Mouse (Mus musculus) brown adipose tissue, adult 24 weeks (tissue): ENCODE measurements at regions not wholly inside any gene's neighbourhood (a gene's known extent, or its start where the extent isn't known, plus 50 kb on each side); places are given as distances from the start of the nearest gene placed in this dataset.

Experiments
- H3K27ac ChIP-seq: fragments of 200-500 bp; replicated peaks from 2 replicates; pipeline ENCODE4 v1.5.1; 2012; ENCODE audit warnings: low read depth, mild to moderate bottlenecking, low read length
- H3K4me1 ChIP-seq: fragments of 200-500 bp; 2 replicates; pipeline ENCODE4 v1.6.1; 2012; ENCODE audit warnings: low read length, mixed read lengths; ENCODE audit not compliant: control insufficient read depth, insufficient read depth, insufficient read length
- H3K4me3 ChIP-seq: fragments of 200-500 bp; 2 replicates; pipeline ENCODE4 v1.5.1; 2012; ENCODE audit warnings: low read depth, mild to moderate bottlenecking, low read length, moderate library complexity; ENCODE audit not compliant: insufficient read depth

GRCm38 (mm10) chr3:60277791-60278190, 194.8 kb upstream of the Mbnl1 start:
- no peaks in the 10 kb centered on the region for H3K4me1 ChIP-seq
- no peak overlapping the region for H3K4me3 ChIP-seq
- no peak overlapping the region for H3K27ac ChIP-seq

DNA sequence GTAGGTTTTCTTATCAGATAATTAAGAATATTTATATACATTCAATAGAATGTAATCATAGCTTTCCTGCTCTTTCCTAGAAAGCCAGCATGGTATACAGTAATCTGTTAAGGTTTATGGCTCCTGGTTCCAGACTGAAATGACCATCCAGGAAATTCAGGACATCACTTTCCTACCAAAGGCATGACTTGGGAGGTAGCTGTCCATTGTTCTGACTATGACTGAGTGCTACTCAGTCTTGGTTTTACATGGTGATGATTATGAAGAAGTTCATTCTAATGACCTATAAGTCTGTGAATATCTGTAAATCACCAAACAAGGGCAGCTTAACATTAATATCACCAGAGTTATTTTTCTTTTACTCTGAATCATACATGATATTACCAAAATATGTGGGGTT, 191.4 kb upstream of the Mbnl1 start:
- no peak overlapping the region for H3K4me3 ChIP-seq
- no peak overlapping the region for H3K27ac ChIP-seq
- no peaks in the 10 kb centered on the region for H3K4me1 ChIP-seq

DNA sequence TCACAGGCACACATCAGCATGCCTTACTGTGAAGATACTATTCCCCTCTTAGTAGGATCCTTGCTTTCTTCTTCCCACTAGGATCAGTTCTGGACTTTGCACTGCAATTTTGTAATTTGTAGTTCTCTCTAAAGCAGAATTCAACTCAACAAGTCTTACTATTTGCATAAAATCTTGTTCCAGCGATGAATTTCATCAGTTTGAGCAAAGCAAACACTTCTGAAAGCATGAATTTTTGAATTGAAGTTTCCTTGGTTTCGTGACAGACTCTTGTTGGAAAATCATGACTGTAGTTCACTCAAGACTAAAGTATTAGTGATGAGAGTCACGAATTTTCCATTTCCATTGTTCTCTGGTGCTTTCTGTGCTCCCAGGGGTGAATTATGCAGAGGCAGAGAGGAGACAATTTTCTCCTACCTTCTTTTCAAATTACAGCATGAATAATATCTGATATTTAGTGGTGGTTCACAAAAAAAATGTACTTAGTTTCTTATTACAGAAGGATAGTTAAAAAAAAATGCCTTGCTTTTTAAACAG, 190.6 kb upstream of the Mbnl1 start:
- Histone ChIP-seq H3K27ac (no peak overlapping the region), H3K4me1 (no peaks in the 10 kb centered on the region), H3K4me3 (no peak overlapping the region)

DNA sequence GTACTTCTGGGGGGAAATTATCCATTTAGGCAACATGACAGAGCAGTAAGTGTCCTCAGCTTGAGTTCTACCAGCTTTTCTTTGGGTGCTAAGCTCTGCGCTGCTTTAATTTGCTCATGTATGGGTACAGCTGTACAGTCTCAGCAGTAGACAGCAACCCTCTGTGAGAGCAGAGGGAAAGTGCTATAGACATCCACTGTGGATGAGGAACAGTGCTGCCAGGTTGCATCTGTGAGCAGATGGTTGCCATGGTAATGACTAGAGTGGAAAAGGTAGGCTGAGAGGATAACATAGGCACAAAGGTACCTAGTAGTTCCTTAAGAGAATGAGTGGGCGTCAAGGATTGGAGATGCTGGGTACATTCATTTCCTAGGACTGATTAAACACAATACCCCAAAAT, 180.5 kb upstream of the Mbnl1 start:
- H3K4me1 ChIP-seq: no peaks in the 10 kb centered on the region
- no peak overlapping the region for H3K4me3 ChIP-seq
- no peak overlapping the region for H3K27ac ChIP-seq

DNA sequence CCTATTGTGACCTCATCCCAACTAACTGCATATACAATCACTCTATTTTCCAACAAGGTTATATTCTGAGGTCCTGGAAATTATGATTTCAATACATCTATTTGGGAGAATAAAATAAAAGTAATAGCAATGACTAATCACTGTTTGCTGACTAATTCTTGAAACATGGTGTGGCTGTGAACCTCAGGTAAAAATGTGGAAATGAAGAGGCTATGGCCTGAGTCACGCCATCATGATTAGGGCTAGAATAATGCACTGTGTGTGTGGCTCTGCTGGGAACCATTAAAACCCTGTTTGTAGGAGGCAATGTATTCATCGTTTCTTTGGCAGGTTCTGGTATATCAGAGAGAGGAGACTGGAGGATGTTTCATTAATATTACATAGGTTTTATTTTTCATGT, 179.7 kb upstream of the Mbnl1 start:
- no peaks in the 10 kb centered on the region for H3K4me1 ChIP-seq
- no peak overlapping the region for H3K4me3 ChIP-seq
- H3K27ac ChIP-seq: no peak overlapping the region

- Histone ChIP-seq H3K4me3 (no peak overlapping the region), H3K4me1 (no peaks in the 10 kb centered on the region), H3K27ac (no peak overlapping the region)
Measured at GRCm38 (mm10) chr3:60305399-60305798, 167.2 kb upstream of the Mbnl1 start.

- H3K4me1 ChIP-seq: no peaks in the 10 kb centered on the region
- no peak overlapping the region for H3K27ac ChIP-seq
- H3K4me3 ChIP-seq: no peak overlapping the region
Measured at GRCm38 (mm10) chr3:60310402-60310801, 162.2 kb upstream of the Mbnl1 start.

- H3K4me3 ChIP-seq: no peak overlapping the region
- no peaks in the 10 kb centered on the region for H3K4me1 ChIP-seq
- H3K27ac ChIP-seq: no peak overlapping the region
Measured at GRCm38 (mm10) chr3:60311178-60311577, 161.5 kb upstream of the Mbnl1 start.

DNA sequence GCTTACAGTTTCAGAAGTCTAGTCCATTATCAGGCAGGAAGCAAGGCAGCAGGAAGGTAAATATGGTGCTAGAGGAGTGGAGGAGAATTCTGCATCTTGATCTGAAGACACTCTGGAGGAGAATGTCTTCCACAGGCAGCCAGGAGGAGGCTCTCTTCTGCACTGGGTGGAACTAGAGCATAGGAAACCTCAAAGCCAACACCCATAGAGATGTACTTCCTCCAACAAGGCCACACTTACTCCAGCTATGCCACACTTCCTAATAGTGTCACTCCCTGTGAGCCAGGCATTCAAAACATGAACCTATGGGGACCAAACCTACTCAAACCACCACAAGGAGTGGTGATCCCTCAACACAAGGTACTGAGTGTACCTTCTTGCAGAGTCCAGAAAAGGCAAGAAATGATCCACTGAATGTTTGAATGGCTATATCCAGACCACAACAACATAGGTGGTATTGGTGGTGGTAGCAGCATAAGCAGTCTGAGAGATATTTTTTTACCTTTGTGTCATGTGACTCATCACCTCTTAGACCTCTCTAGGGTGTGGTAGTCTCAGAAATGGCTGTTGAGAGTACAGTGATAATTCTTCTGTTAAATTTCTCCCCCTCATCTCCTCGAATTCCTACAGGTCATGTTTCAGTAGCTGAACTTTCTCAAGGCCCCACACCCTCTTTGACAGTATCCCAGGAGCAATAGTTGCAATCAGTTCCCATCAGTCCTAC, 152.3 kb upstream of the Mbnl1 start:
- H3K4me3 ChIP-seq: no peak overlapping the region
- no peaks in the 10 kb centered on the region for H3K4me1 ChIP-seq
- no peak overlapping the region for H3K27ac ChIP-seq

- no peaks in the 10 kb centered on the region for H3K4me1 ChIP-seq
- H3K27ac ChIP-seq: no peak overlapping the region
- no peak overlapping the region for H3K4me3 ChIP-seq
Measured at GRCm38 (mm10) chr3:60323514-60323913, 149.1 kb upstream of the Mbnl1 start.

DNA sequence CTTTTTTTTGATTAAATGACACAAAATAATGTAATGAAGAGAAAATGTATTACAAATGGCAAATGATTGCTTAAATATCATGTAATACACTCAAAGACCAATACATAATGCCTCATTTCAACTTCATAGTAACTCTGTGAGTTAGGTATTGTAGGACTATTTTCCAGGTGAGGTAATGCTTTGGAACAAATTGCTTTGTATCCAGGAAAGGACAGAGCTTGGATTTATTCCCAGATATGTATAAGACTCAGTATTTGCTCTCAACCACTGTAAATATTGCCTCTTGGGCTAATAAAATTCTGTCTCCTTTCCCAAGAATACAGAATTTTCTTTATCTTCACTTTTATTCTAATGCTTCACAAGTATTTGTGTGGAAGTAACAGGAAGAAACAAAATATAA, 148.2 kb upstream of the Mbnl1 start:
- Histone ChIP-seq H3K4me1 (no peaks in the 10 kb centered on the region), H3K4me3 (no peak overlapping the region), H3K27ac (no peak overlapping the region)

DNA sequence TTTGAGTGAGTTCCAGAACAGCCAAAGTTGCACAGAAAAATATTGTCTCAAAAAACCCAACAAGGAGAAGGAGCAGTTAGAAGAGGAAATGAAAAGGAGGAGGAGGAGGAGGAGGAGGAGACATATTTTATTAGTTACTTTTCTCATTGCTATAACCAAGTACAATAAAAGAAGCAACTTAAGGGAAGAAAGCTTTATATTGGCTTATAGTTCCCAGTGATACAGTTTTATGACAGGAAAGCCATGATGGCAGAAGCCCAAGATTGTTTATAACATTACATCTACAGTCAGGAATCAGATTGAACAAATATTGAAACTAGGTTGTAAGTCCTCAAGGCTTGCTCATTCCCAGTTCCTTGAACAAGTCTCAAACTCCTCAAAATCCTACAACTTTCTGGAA, 147.7 kb upstream of the Mbnl1 start:
- Histone ChIP-seq H3K27ac (no peak overlapping the region), H3K4me1 (no peaks in the 10 kb centered on the region), H3K4me3 (no peak overlapping the region)

- Histone ChIP-seq H3K4me3 (no peak overlapping the region), H3K4me1 (no peaks in the 10 kb centered on the region), H3K27ac (no peak overlapping the region)
Measured at GRCm38 (mm10) chr3:60332460-60332859, 140.2 kb upstream of the Mbnl1 start.

- Histone ChIP-seq H3K4me3 (no peak overlapping the region), H3K27ac (no peak overlapping the region), H3K4me1 (no peaks in the 10 kb centered on the region)
Measured at GRCm38 (mm10) chr3:60333669-60334068, 139.0 kb upstream of the Mbnl1 start.

DNA sequence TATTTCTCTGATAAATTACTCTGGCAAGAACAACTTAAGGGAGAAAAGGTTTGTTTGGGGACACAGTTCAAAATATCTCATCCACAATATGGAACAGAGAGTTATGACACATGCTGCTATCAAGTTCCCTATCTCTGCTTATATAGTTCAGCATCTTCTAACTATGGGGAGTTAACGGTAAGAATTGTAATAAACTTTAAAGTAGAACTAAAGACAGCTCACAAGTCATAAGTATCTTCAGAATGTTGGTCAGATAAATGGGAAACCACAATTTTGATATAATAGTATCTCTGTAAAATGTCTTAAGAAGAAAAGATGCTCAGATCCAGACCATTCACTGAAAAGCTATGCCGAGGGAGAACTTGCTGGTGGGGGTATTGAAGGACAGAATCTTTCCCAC, 138.5 kb upstream of the Mbnl1 start:
- H3K27ac ChIP-seq: no peak overlapping the region
- H3K4me3 ChIP-seq: no peak overlapping the region
- H3K4me1 ChIP-seq: no peaks in the 10 kb centered on the region

- Histone ChIP-seq H3K4me3 (no peak overlapping the region), H3K27ac (no peak overlapping the region), H3K4me1 (no peaks in the 10 kb centered on the region)
Measured at GRCm38 (mm10) chr3:60346390-60346789, 126.2 kb upstream of the Mbnl1 start.
